Mouse (Mus musculus): ENCODE measurements at regions not wholly inside any gene's neighbourhood (a gene's known extent, or its start where the extent isn't known, plus 50 kb on each side); places are given as distances from the start of the nearest gene placed in this dataset.

GRCm38 (mm10) chr11:38224300-38224699 lies 988.5 kb upstream of the Tenm2 start:
- DNase-seq (ENCODE audit: low spot score): no peak

- DNase-seq (ENCODE audit: low spot score): no peak
Observed at GRCm38 (mm10) chr11:38203347-38203746, 967.6 kb upstream of the Tenm2 start.

- no peak for DNase-seq (ENCODE audit: low spot score)
Observed at GRCm38 (mm10) chr11:38201136-38201741, 965.5 kb upstream of the Tenm2 start.

- DNase-seq (ENCODE audit: low spot score): no peak
Observed at GRCm38 (mm10) chr11:38193719-38194118, 958.0 kb upstream of the Tenm2 start.

GRCm38 (mm10) chr11:38191895-38192547 lies 956.3 kb upstream of the Tenm2 start:
- no peak for DNase-seq (ENCODE audit: low spot score)

- DNase-seq (ENCODE audit: low spot score): no peak
Observed at GRCm38 (mm10) chr11:38191437-38191836, 955.7 kb upstream of the Tenm2 start.

GRCm38 (mm10) chr11:38170721-38171120 lies 935.0 kb upstream of the Tenm2 start:
- no peak for DNase-seq (ENCODE audit: low spot score)

GRCm38 (mm10) chr11:38158310-38158709 lies 922.5 kb upstream of the Tenm2 start:
- DNase-seq (ENCODE audit: low spot score): no peak

- no peak for DNase-seq (ENCODE audit: low spot score)
Observed at GRCm38 (mm10) chr11:38156944-38157343, 921.2 kb upstream of the Tenm2 start.

GRCm38 (mm10) chr11:38155706-38156105 lies 919.9 kb upstream of the Tenm2 start:
- no peak for DNase-seq (ENCODE audit: low spot score)

GRCm38 (mm10) chr11:38143436-38143835 lies 907.7 kb upstream of the Tenm2 start:
- DNase-seq (ENCODE audit: low spot score): no peak

GRCm38 (mm10) chr11:38128851-38129250 lies 893.1 kb upstream of the Tenm2 start:
- no peak for DNase-seq (ENCODE audit: low spot score)

- DNase-seq (ENCODE audit: low spot score): no peak
Observed at GRCm38 (mm10) chr11:38123789-38124330, 888.1 kb upstream of the Tenm2 start.

- DNase-seq (ENCODE audit: low spot score): no peak
Observed at GRCm38 (mm10) chr11:38122474-38122873, 886.7 kb upstream of the Tenm2 start.

GRCm38 (mm10) chr11:38121051-38121616 lies 885.4 kb upstream of the Tenm2 start:
- no peak for DNase-seq (ENCODE audit: low spot score)

- no peak for DNase-seq (ENCODE audit: low spot score)
Observed at GRCm38 (mm10) chr11:38117741-38118140, 882.0 kb upstream of the Tenm2 start.

GRCm38 (mm10) chr11:38092202-38092601 lies 856.4 kb upstream of the Tenm2 start:
- DNase-seq (ENCODE audit: low spot score): no peak

- no peak for DNase-seq (ENCODE audit: low spot score)
Observed at GRCm38 (mm10) chr11:38075171-38075732, 839.5 kb upstream of the Tenm2 start.

GRCm38 (mm10) chr11:38069635-38070034 lies 833.9 kb upstream of the Tenm2 start:
- no peak for DNase-seq (ENCODE audit: low spot score)

- DNase-seq (ENCODE audit: low spot score): no peak
Observed at GRCm38 (mm10) chr11:38067682-38068081, 831.9 kb upstream of the Tenm2 start.

GRCm38 (mm10) chr11:38066091-38066490 lies 830.3 kb upstream of the Tenm2 start:
- no peak for DNase-seq (ENCODE audit: low spot score)

- DNase-seq (ENCODE audit: low spot score): no peak
Observed at GRCm38 (mm10) chr11:38060105-38060504, 824.3 kb upstream of the Tenm2 start.

GRCm38 (mm10) chr11:38058896-38059295 lies 823.1 kb upstream of the Tenm2 start:
- DNase-seq (ENCODE audit: low spot score): no peak

Data from ovary, postnatal 14 days (tissue).